Mouse (Mus musculus) hindbrain, embryonic 12.5 days (tissue): ENCODE results near the gene Wnt16. TPM values are rescaled to one million over a fixed set of nuclear protein-coding genes. Genes with fewer than 3 reads are reported as not detected.
"Not testable (repeated sequence)": the region's sequence is repeated elsewhere in the genome, so short reads cannot be mapped to it uniquely, and the experiment has no call there.

Experiments used
- ATAC-seq: fragments of 200-750 bp; cut with Nextera tagmentation; 2 replicates; pipeline ENCODE4 v1.8.0; 2017; ENCODE audit warnings: moderate TSS enrichment; ENCODE audit not compliant: low FRiP score
- H3K27ac ChIP-seq: fragments of 300-500 bp; sonication (generic); 2 replicates; pipeline ENCODE4 v1.5.1; 2016; ENCODE audit warnings: mild to moderate bottlenecking
- H3K27me3 ChIP-seq: fragments of 300-500 bp; sonication (generic); 2 replicates; pipeline ENCODE4 v1.6.1; 2016; ENCODE audit warnings: mild to moderate bottlenecking
- H3K36me3 ChIP-seq: fragments of 300-500 bp; sonication (generic); 2 replicates; pipeline ENCODE4 v1.6.1; 2016; ENCODE audit warnings: mild to moderate bottlenecking
- H3K4me1 ChIP-seq: fragments of 300-500 bp; sonication (generic); 2 replicates; pipeline ENCODE4 v1.6.1; 2016
- H3K4me2 ChIP-seq: fragments of 300-500 bp; sonication (generic); replicated peaks from 2 replicates; pipeline ENCODE4 v1.6.1; 2016; ENCODE audit warnings: mild to moderate bottlenecking
- H3K4me3 ChIP-seq: fragments of 300-500 bp; sonication (generic); 2 replicates; pipeline ENCODE4 v1.5.1; 2016; ENCODE audit warnings: mild to moderate bottlenecking
- H3K9ac ChIP-seq: fragments of 300-500 bp; sonication (generic); 2 replicates; pipeline ENCODE4 v1.6.1; 2016; ENCODE audit warnings: mild to moderate bottlenecking, moderate library complexity
- H3K9me3 ChIP-seq: fragments of 300-500 bp; sonication (generic); replicated peaks from 2 replicates; pipeline ENCODE4 v1.6.1; 2016; ENCODE audit warnings: mild to moderate bottlenecking
- WGBS: fragments of 180-500 bp; shearing (Covaris S2); methylation state at CpG from one replicate; pipeline ENCODE4 v1.1.7; 2016; 5-methylcytosine and 5-hydroxymethylcytosine counted together
- polyA plus RNA-seq: library from polyadenylated mRNA; unstranded; fragments of >200 nt; fragmentation: Nextera tagmentation; extraction: Ambion mirVana; gene quantifications from 2 replicates; pipeline ENCODE4 v1.2.1, GENCODE M21; 2016

Gene Wnt16
- polyA plus RNA-seq: 0.74 and 0.93 TPM in 2 replicates

DNA sequence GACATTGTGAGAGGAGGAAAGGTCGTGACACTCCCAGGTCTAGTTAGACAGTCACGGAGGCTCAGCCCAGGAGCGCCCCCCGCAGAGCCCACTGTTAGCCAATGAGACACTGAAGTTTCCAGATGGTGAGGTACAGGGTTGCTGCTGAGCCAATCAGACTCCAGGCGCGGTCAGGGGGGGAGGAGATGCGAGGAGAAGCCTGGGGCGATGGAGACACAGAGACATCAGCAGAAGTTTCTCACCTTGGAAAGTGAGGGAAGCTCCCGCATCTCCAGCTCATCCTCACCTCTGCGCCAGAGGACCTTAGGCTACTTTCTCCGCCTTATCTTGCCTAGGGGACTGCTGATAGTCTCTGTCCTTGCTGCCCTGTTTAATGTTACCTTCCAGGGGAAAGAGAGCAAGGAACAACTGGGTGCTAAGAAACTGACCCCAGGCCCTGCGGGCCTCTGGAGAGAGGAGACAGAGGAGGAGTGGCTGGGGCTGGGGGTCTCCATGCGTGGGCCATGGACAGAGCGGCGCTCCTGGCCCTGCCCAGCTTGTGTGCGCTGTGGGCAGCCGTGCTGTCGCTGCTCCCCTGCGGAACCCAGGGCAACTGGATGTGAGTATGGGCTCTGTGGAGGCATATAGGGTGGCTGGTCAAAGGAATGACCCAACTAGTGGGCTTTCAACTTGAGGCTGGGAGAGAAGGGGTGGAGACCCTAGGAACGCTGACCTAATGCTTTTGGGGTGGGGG, at the start of gene Wnt16:
Wnt16 (plus strand) TSS at position 224 of the 733 bp plus-strand sequence.
- 1% methylated on average over 20 of the region's 20 CpGs for WGBS
- H3K4me2 ChIP-seq: peak within 1 kb of the TSS; percentile 69
- H3K9me3 ChIP-seq: no peaks in the 10 kb centered on the region
- H3K9ac ChIP-seq: peak within 1 kb of the TSS; percentile 24
- H3K27me3 ChIP-seq: peaks cover 54% of the 10 kb centered on the region
- ATAC-seq: peak; percentile 75
- H3K4me1 ChIP-seq: peaks cover 23% of the 10 kb centered on the region
- H3K4me3 ChIP-seq: peak within 1 kb of the TSS; percentile 37
- no peaks in the 10 kb centered on the region for H3K36me3 ChIP-seq
- H3K27ac ChIP-seq: no peak within 1 kb of the TSS

DNA sequence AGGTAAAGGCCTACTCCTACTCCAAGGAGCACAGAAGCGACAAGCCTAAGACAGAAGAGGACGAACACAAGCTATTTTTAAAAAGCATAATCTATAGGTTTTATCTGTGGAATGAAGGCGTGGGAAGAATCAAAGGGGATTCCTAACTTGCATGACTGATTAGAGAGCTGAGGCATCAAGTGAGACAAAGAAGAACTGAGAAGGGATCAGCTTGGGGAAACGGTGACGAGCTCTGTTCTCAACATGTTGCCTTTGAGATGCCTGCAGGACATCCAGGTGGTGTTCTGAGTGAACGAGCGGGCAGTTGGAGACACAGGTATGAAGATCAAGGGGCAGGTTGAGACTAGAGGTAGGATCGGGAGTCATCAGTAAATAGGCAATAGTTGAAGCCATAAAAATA, 44.7 kb upstream of the Wnt16 start:
- H3K4me3 ChIP-seq: no peak overlapping the region

DNA sequence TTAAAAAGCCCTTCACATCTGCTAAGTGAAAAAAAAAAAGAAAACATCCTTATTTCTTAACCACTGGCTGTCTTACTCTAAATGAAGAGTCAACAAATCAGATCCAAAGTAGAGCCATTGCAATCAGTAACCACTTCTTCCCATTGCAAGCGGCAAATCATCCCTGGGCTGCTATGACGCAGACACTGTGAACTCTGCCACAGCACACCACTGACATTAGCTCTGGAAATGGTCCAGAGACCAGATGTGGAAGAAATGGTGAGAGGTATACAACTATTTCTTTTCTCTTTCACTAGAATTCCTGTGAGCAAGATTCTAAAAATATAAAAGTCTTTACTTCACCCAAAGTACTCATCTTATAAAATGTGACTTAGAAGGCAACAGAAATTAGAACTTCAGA, 41.3 kb upstream of the Wnt16 start:
- H3K4me1 ChIP-seq: no peaks in the 10 kb centered on the region
- WGBS: 96% methylated on average over 2 of the region's 2 CpGs
- no peak overlapping the region for H3K4me2 ChIP-seq
- no peaks in the 10 kb centered on the region for H3K36me3 ChIP-seq
- H3K27me3 ChIP-seq: no peaks in the 10 kb centered on the region
- ATAC-seq: no peak
- H3K27ac ChIP-seq: no peak overlapping the region
- H3K9me3 ChIP-seq: no peaks in the 10 kb centered on the region
- H3K9ac ChIP-seq: no peak overlapping the region
- no peak overlapping the region for H3K4me3 ChIP-seq

More for the DNA sequence above, 44.7 kb upstream of the Wnt16 start:
- no peaks in the 10 kb centered on the region for H3K9me3 ChIP-seq
- 77% methylated on average over 8 of the region's 8 CpGs for WGBS
- ATAC-seq: no peak
- no peaks in the 10 kb centered on the region for H3K36me3 ChIP-seq
- H3K9ac ChIP-seq: no peak overlapping the region
- no peaks in the 10 kb centered on the region for H3K27me3 ChIP-seq
- H3K4me2 ChIP-seq: no peak overlapping the region
- H3K27ac ChIP-seq: no peak overlapping the region
- no peaks in the 10 kb centered on the region for H3K4me1 ChIP-seq

DNA sequence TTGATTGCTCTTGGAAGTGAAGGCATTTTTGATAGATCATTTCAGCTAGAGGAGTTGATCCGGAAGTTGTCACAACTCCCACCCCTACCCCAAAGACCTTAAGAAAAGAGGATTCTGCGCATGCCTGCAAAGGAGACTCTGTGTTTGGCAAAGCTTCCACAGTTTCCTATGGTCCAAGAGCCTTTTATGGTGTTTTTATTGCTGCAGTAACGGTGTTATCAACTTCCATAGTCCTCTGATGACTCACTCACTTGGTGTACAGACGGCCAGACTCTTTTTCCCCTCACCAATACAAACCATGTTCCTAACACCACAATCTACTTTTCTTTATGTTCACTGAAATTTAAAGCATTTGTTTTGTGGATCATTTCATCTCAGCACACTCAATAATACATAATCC, 29.2 kb upstream of the Wnt16 start:
- ATAC-seq: no peak
- no peaks in the 10 kb centered on the region for H3K4me1 ChIP-seq
- H3K4me2 ChIP-seq: no peak overlapping the region
- 91% methylated on average over 4 of the region's 4 CpGs for WGBS
- H3K27me3 ChIP-seq: no peaks in the 10 kb centered on the region
- no peak overlapping the region for H3K4me3 ChIP-seq
- H3K9me3 ChIP-seq: no peaks in the 10 kb centered on the region
- H3K9ac ChIP-seq: no peak overlapping the region
- H3K27ac ChIP-seq: no peak overlapping the region
- H3K36me3 ChIP-seq: no peaks in the 10 kb centered on the region

DNA sequence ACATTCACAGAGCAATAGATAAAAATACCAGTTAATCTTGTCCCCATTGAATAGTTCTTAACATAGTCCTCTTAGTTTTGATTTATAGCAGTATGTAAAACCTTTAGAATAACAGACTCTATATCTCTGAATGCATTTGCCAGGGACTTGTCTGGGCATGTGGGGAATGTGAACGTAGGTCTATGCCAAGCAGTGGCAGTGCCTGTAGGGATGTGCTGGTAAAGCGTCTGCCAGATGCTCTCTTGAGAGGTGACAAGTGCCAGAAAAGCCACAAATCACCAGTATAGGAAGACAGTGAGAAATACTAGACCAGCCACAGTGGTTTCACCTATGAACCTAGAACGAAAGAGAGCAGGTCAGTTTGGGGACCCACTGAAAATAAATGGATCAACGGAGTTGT, 25.5 kb upstream of the Wnt16 start:
- 72% methylated on average over 4 of the region's 4 CpGs for WGBS
- no peak for ATAC-seq
- no peaks in the 10 kb centered on the region for H3K9me3 ChIP-seq

DNA sequence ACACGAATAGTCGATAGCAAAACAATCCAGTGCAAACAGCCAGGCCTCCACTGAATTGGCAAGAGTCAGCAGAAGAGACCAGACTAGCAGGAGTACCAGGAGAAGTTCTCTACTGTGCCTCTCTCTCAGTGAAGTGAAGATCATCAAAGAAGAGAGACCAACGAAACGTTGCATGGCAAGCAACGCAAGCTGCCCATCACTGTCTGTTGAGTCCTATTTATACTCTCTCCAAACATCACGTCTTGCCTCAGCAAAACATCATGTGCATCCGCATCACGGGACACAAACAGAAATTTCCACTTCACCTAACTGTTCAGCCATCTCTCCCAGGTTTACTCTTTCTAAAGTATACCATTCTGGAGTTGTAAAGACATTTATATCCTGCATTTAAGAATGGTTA, 23.9 kb upstream of the Wnt16 start:
- not testable (repeated sequence) for H3K9ac ChIP-seq, H3K9me3 ChIP-seq, H3K4me3 ChIP-seq, H3K36me3 ChIP-seq, H3K27ac ChIP-seq, H3K4me1 ChIP-seq, H3K27me3 ChIP-seq, H3K4me2 ChIP-seq, ATAC-seq
- 89% methylated on average over 8 of the region's 8 CpGs for WGBS

More for the DNA sequence above, 25.5 kb upstream of the Wnt16 start:
- no peaks in the 10 kb centered on the region for H3K36me3 ChIP-seq
- H3K4me2 ChIP-seq: no peak overlapping the region
- H3K4me1 ChIP-seq: no peaks in the 10 kb centered on the region
- H3K27me3 ChIP-seq: no peaks in the 10 kb centered on the region
- no peak overlapping the region for H3K9ac ChIP-seq
- no peak overlapping the region for H3K4me3 ChIP-seq
- no peak overlapping the region for H3K27ac ChIP-seq

DNA sequence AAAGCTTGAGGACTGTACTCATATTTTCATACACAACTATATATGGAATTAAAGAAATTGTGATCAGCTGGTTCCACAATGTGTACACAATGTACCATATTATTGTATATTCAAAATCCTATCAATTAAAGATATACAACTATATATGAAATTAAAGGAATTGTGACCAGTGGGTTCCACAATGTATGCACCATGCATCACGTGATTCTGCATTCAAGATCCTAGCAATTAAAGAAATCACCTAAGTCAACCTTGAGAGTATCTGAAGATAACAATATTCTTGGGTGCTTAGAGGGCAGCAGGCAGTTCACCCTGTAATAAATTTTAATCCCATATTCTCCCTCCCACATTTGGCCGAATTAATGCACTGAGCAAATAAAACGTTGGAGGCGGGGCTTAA, 22.0 kb upstream of the Wnt16 start:
- ATAC-seq: no peak
- no peak overlapping the region for H3K27ac ChIP-seq
- WGBS: 82% methylated on average over 4 of the region's 4 CpGs
- no peak overlapping the region for H3K4me2 ChIP-seq
- H3K4me1 ChIP-seq: no peaks in the 10 kb centered on the region
- no peaks in the 10 kb centered on the region for H3K9me3 ChIP-seq
- no peak overlapping the region for H3K4me3 ChIP-seq
- H3K36me3 ChIP-seq: no peaks in the 10 kb centered on the region
- H3K9ac ChIP-seq: no peak overlapping the region
- no peaks in the 10 kb centered on the region for H3K27me3 ChIP-seq

DNA sequence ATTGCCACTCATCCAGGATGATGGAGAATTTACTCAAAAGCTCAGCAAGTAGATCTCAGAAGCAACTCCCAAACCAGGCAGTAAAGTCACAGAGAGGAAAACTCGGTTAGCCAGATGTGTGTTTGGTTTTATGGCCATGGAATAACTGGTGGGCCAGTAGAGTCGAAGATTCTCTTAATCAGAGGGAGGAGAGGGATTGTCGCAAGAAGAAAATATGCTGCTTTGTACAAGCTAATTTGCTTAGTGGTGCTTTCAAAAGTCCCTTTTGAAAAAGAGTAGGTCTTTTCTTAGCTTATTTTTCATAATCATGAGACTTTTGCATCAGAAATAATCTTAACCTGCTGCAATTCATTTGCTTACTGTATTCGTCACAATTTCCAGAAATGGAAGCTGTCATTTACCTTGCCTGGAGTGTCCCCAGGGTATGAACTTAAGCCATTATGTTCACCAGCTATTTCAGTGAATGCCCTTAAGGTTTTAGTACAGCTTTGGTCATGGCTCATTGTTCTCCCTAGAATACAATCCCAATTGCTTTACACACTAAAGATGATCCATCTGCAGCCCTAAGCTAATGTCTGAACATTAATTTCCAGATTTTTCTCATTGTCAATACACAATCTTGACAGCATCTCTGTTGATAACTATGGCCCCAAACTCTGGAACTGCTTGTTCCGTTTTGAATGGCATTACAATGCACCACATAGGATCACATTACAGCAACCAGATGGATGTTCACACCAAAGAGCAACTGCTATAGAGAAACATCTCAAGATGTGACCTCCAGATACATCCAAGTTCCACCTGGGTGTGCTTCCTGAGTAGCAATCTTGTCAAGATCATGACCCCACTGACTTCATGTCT, 20.0 kb upstream of the Wnt16 start:
- Histone ChIP-seq H3K9ac (no peak overlapping the region), H3K27ac (no peak overlapping the region), H3K4me2 (no peak overlapping the region), H3K4me3 (no peak overlapping the region), H3K4me1 (no peaks in the 10 kb centered on the region), H3K9me3 (no peaks in the 10 kb centered on the region), H3K36me3 (no peaks in the 10 kb centered on the region), H3K27me3 (no peaks in the 10 kb centered on the region)
- ATAC-seq: no peak
- 74% methylated on average over 5 of the region's 5 CpGs for WGBS

DNA sequence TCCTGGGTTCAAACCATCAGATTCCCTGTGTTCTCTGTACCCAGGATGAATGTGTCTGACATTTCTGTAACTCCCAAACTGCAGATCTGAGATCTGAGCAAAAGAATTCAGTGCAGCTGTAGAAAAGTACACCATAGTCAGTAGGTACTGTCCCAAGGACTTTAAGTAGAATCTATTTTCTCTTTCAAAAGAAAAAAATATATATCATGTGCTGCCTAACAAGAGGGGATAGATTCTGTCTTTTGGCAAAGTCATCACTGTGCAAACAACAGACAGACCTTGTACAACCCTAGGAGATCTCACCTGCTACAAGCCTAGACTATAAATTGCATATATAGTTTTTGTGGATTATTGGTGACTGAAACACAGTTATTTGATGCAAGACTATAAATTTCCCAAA, 19.4 kb upstream of the Wnt16 start:
- Histone ChIP-seq H3K4me3 (no peak overlapping the region), H3K9ac (no peak overlapping the region), H3K36me3 (no peaks in the 10 kb centered on the region), H3K4me2 (no peak overlapping the region), H3K27ac (no peak overlapping the region), H3K9me3 (no peaks in the 10 kb centered on the region), H3K27me3 (no peaks in the 10 kb centered on the region), H3K4me1 (no peaks in the 10 kb centered on the region)
- ATAC-seq: no peak

DNA sequence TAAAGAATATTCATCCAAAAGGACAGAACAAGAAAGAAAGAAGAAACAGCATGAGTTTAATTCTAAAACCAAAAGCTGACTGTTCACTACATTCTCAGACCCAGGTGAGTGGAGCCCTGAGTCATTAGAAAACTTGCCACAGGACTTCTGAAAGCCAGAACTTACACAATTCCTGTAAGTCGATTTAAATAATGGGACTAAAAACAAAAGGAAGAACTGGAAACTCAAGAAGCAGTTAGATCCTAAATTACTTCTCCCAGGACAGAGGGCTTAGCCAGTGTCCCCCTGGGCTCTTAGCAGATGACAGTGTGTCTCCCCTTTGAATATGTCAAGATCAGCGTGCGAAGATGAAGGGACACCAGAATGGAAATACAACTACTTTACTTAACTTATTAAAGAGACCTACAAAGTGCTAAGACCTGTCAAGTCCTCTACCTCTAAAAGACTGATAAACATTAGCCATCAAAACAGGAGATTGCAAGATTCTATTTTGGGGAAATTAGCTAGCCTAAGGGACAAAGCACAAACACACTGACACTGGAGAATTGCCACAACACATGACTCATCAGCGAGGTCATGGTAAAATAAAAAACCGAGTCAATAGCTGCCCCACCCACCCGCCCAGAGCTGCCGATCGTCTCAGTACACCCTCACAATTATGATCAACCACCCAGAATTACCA, 18.0 kb upstream of the Wnt16 start:
- H3K9me3 ChIP-seq: no peaks in the 10 kb centered on the region
- ATAC-seq: no peak

DNA sequence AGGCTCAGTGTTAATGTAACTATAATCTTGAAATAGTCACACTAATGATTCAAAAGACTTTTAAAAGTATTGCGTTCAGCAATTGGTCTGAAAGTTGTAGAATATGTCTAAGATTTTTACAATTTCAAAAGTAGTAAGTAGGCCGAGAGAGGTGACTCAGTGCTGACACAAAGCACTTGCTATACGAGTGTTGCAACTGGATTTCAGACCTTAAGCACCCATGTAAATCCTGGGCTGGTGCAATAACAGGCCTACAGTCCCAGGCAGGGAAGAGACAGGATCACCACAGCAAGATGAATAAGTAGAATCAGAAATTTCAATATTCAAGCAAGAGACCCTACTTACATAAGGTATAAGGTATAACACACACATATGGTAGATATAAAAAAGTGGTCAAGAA, 10.1 kb upstream of the Wnt16 start:
- no peak overlapping the region for H3K9ac ChIP-seq
- no peaks in the 10 kb centered on the region for H3K9me3 ChIP-seq
- no peaks in the 10 kb centered on the region for H3K4me1 ChIP-seq
- no peak for ATAC-seq
- no peak overlapping the region for H3K4me3 ChIP-seq
- H3K4me2 ChIP-seq: no peak overlapping the region
- WGBS: 92% methylated on average over 3 of the region's 3 CpGs
- no peaks in the 10 kb centered on the region for H3K36me3 ChIP-seq
- no peak overlapping the region for H3K27ac ChIP-seq
- no peaks in the 10 kb centered on the region for H3K27me3 ChIP-seq

More for the DNA sequence above, 18.0 kb upstream of the Wnt16 start:
- no peaks in the 10 kb centered on the region for H3K4me1 ChIP-seq
- no peak overlapping the region for H3K27ac ChIP-seq
- no peaks in the 10 kb centered on the region for H3K36me3 ChIP-seq
- no peak overlapping the region for H3K9ac ChIP-seq
- H3K4me2 ChIP-seq: no peak overlapping the region
- no peaks in the 10 kb centered on the region for H3K27me3 ChIP-seq
- WGBS: 80% methylated on average over 8 of the region's 8 CpGs
- no peak overlapping the region for H3K4me3 ChIP-seq

DNA sequence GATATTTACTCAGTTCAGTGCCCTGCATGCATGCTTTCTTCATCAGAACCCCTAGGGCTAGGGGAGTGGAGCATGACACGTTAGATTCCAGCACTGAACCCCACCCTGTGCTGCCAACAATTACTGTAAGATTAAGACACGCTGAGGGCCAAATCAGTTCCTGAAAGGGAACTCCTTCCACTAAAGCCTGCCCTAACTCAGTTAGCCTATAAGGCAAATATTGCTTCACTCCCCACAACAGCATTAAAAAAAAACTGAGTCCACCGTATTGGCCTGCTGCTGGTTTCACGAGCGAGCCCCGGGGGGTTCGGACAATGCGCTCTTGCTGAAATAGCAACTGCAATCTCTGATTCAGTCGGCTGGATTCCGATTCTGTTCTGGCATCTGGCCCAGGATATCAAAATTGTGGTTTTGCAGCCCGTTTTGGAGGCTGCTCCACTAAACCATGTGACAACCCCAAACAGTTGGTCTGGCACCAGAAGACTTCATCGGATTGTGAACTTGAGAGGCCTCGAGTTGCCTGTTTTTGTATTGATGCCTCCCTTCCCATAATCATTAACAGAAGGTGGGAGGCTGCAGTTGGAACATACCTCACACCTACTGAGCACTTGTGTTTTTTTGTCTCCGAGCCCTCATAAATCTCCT, 7.7 kb upstream of the Wnt16 start:
- ATAC-seq: no peak
- Histone ChIP-seq H3K27ac (no peak overlapping the region), H3K9ac (no peak overlapping the region), H3K27me3 (no peaks in the 10 kb centered on the region), H3K4me2 (no peak overlapping the region), H3K4me1 (no peaks in the 10 kb centered on the region), H3K36me3 (no peaks in the 10 kb centered on the region), H3K9me3 (no peaks in the 10 kb centered on the region), H3K4me3 (no peak overlapping the region)
- WGBS: 59% methylated on average over 14 of the region's 14 CpGs
